Mouse (Mus musculus) Muller cell, postnatal 12 days (primary cell): Measurements from ENCODE around the gene Gm28845.

Experiments used
- DNase-seq: peaks from one replicate; pipeline ENCODE4 v3.0.0-alpha.2; 2015; ENCODE audit errors: inconsistent ontology term

The Gm28845 gene

GRCm38 (mm10) chr1:65119438-65119837, at the start of gene Gm28845:
TSS of gene Gm28845 (minus strand) at chr1:65119558.
- DNase-seq, result no peak

GRCm38 (mm10) chr1:65167496-65167895, 48.1 kb upstream of the Gm28845 start:
- no peak for DNase-seq

GRCm38 (mm10) chr1:65162210-65162609, 42.9 kb upstream of the Gm28845 start:
- no peak for DNase-seq

- no peak for DNase-seq
Observed at GRCm38 (mm10) chr1:65156111-65156510, 36.8 kb upstream of the Gm28845 start.

GRCm38 (mm10) chr1:65154814-65155213, 35.5 kb upstream of the Gm28845 start:
- peak; percentile 76 for DNase-seq

DNA sequence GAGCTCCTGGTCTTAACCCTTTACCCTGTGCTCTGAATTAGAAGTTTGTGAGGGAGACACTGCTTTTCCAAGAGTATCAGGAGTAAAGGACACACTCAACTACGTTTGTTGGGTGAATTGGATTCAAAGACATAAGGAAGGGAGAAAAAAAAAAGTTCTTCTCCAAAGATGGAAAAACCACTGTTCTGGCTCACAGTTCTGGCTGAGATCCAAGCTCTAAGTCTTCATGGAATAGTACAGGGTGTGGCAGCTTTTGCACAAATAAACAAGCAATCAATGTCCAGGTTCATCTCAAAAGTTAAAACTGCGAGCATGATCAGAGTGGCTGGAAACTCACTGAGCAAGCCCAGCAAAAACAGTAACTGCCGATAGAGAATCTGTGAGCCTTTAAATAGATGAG, 28.6 kb upstream of the Gm28845 start:
- DNase-seq, result no peak

DNA sequence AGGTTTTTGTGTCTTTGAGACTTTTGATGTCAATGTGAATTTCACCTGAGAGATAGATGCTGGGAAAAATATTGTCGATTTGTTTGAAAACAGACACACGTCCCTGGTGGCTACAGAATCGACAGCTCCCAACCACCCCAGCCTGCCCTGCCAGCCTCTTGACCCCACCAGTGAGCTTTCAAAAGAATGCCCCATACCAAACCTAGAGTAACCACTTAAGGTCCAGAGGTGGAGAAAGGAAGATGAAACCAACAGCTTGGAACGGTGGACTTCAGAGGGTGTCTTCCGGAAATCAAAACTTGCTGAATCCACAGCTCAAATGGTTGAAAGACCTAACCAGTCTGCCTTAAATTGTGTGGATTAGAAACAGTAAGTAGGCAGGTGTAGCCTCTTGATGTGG, 28.0 kb upstream of the Gm28845 start:
- no peak for DNase-seq

GRCm38 (mm10) chr1:65146601-65147000, 27.2 kb upstream of the Gm28845 start:
- no peak for DNase-seq

DNA sequence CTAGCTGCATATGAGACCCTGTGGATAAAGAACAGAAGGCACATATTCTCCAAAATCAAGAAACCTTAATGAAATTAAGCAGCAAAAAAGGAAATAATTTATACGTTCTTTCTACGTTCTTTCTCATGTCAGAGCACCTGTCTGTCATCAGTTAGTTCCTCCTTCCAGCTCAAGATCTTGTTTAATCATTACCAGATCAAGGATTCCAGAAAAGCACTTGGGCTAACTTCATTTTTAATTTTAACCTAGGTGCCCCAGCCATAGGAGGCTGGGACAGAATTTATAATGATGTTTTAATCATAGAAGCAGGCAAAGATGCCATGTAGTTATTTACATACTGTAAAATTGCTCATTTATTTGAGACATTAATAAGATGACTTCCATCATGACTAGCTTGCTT, 25.4 kb upstream of the Gm28845 start:
- DNase-seq, result no peak

DNA sequence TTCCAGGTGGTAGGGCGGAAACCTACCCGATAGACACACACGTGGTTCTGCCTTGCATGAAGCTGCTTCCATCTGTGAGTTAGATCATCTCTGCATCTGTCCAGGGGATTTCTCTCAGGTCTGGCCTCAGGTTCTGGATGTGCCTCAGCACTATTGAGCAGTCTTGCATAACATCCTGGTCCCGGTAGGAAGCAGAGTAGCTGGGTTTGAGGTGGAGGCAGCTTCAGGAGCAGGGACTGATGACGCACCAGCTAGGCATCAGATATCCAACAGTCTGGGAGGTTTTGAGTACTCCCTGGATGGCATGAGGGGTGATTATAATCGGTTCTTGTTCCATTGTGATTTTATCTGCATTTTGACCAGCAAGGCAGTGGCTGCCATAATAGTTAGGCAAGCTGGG, 18.2 kb upstream of the Gm28845 start:
- DNase-seq, result no peak

GRCm38 (mm10) chr1:65132833-65133232, 13.5 kb upstream of the Gm28845 start:
- no peak for DNase-seq

DNA sequence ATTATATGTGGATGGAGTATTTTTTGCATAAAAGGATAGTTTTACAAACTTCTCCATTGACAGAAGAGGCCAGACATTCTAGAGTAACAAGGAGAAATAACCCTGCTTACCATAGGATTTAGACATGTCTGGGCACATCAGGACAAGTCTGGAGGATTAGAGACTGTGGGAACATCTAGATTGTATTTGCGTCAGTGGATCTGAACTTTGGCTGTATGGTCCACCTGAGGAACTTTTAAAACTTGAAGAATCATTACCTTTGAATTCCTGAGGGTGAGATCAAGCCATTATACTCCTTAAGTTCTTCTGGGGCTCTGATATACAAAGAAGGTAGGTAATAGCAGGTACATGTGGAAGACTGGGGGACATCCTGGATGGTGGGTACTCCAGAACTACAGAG, 12.3 kb upstream of the Gm28845 start:
- no peak for DNase-seq

DNA sequence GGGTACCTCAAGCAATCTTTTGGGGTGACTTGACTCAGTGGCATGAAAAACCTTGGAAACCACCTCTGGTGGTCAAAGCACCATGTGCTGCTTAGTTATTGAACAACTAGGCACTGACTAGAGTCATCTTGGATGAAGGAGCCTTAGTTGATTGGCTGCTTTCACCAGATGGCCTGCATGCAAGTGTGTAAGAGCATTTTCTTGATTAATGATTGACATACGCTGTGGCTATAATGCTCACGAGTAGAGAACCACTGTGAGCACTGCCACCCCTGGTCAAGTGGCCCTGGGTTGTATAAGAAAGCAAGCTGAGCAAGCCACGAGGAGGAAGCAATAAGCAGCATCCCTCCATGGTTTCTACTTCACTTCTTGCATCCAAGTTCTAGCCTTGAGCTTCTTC, 10.9 kb upstream of the Gm28845 start:
- no peak for DNase-seq

DNA sequence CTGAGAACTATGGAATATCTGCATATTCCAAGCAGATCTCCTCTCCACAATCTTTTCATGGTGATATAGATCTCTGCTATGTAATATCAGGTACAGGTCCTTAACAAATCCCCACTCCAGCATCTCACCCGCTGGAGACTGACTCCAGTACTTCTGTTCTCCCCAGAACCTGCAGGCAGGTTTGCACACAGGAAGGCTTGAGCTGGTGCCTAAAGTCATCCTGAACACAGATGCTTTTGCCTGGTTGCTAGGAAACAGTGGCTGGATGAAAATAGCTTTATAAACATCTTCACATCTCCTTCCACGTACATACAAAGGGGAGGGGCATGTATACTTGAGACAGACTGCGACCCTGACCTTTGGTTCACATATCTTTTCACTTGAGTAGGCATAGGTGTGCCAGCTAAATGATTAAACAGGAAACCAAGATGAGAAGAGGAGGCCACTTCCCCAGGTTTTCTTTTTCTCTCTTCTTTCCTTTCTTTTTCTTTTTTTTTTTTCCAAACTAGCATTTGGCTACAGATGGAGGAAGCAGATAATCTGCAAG, 10.3 kb upstream of the Gm28845 start:
- no peak for DNase-seq

DNA sequence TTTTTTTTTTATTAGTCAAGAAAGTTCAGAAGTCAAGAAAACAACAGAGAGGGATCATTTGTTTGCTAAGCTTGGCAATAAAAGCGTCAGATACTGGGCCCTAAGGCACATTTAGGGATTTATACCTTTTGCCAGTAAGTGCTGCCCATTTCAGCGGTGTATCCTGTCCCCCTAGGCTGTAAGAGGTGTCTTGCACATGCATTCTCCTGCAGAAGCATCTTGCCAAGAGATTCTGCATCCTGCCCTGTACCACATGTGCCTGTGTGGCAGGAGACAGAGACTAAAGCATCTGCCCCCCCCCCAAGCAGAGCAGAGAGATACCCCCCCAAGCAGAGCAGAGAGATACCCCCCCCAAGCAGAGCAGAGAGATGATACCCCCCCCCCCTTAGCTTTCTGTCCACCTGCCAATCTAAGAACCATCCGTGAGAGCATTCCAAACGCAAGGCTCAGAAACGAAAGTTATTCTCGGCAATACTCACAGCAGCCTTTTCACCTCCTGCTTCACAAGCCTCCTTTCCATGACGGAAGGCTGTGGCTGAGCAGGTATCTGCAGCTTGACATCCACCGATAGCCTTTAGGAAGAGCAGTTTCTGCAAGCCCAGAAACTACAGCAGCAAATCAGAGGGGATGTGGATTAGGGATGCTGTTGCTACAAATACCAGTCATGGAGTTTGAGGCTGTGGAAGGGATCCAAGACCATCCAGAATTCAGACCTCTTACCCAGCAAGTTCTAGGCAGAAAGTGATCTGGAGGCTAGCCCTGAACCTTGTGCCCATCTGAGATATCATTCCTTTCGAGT, 3.4 kb upstream of the Gm28845 start, which contains the start of gene D630023F18Rik:
TSS of gene D630023F18Rik (minus strand) at position 641 of the 799 bp plus-strand sequence.
- peak; percentile 29 for DNase-seq

- DNase-seq, result no peak
Observed at GRCm38 (mm10) chr1:65118150-65118913, 1.0 kb downstream of the Gm28845 start.

DNA sequence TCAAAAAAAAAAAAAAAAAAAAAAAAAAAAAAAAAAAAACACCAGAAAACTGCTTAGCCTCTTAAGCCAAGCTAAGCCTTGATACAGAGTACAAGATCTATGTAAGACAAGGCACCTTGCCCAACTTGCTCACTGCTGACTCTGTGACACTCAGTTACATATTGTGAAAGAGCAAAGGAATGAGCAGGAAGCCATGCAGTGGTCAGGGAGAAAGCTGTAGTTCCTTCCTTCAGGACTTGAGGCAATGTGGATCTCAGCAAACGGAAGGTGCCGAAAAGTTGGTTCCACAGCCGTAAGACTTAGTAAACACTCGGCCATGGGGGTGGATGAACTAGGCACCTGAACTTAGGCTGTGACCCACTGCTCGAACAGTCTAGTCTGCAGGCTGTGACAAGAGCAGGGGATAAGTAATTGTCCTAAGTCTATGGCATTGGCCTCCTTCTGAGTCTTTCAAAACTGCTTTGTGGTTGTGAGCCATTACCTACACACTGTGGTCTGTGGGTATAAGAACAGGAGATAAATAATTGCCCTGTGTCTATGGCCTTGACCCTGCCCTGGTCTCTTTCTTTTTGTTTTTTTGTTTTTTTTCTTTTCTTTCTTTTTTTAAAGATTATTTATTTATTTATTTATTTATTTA, 5.7 kb downstream of the Gm28845 start:
- DNase-seq, result no peak

DNA sequence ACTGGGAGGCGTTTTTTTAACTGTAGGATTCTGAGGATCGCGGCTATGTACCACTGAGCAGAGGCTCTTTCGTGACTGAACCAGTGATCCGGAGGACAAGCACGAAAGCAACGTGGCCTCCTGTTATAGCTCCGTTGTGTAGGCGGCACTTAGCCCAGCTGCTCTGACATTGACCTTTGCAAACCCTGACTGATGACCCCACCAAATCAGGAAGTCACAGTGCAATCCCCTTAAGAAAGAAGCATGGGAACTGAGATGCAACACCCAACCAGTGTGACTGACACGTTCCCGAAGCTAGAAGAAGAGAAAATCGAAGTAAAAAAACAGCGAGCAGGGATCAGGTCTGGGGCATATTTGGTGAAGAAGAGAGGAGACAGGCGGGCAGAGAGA, 6.6 kb downstream of the Gm28845 start:
- no peak for DNase-seq

- DNase-seq, result peak; percentile 68
Observed at GRCm38 (mm10) chr1:65112031-65112806, 7.1 kb downstream of the Gm28845 start.

GRCm38 (mm10) chr1:65109756-65110435, 9.5 kb downstream of the Gm28845 start:
- no peak for DNase-seq

DNA sequence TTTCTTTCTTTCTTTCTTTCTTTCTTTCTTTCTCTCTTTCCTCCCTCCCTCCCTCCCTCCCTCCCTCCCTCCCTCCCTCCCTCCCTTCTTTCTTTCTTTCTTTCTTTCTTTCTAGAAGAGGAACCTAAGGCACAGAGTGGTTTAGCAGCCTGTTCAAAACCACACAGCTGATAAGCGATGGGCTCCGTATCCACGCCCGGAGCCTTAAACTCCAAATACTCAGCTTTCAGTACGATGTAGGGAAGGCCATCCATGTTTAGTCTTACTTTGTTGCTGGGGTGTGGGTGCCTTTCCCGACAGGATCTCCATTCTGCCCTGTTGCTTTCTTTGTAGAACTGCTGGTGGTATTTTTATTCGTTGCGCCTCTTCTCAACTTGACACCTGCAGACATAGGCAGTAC, 10.2 kb downstream of the Gm28845 start:
- no peak for DNase-seq
